Mouse (Mus musculus) midbrain, embryonic 14.5 days (tissue): ENCODE measurements around the gene Mlycd. TPM values are rescaled to one million over a fixed set of nuclear protein-coding genes. Genes with fewer than 3 reads are reported as not detected.

Experiments
- ATAC-seq: fragments of 200-750 bp; cut with Nextera tagmentation; 2 replicates; pipeline ENCODE4 v1.8.0; 2017; ENCODE audit warnings: moderate number of reproducible peaks, moderate library complexity; ENCODE audit not compliant: low FRiP score, low TSS enrichment
- DNase-seq: peaks from one replicate; pipeline ENCODE4 v3.0.0-alpha.2; 2015
- H3K27ac ChIP-seq: fragments of 300-500 bp; sonication (generic); replicated peaks from 2 replicates; pipeline ENCODE4 v1.5.1; 2014; ENCODE audit warnings: mild to moderate bottlenecking, low read depth, low read length, moderate library complexity
- H3K27me3 ChIP-seq: fragments of 300-500 bp; sonication (generic); 2 replicates; pipeline ENCODE4 v1.6.1; 2014; ENCODE audit warnings: low read length, control low read depth, mixed read lengths; ENCODE audit not compliant: control insufficient read depth, insufficient read depth
- H3K36me3 ChIP-seq: fragments of 300-500 bp; sonication (generic); 2 replicates; pipeline ENCODE4 v1.6.1; 2014; ENCODE audit warnings: low read length, control low read depth; ENCODE audit not compliant: control insufficient read depth, insufficient read depth
- H3K4me1 ChIP-seq: fragments of 300-500 bp; sonication (generic); 2 replicates; pipeline ENCODE4 v1.6.1; 2014; ENCODE audit warnings: mild to moderate bottlenecking, antibody characterized with exemption, low read length, control low read depth; ENCODE audit not compliant: control insufficient read depth, insufficient read depth
- H3K4me2 ChIP-seq: fragments of 300-500 bp; sonication (generic); 2 replicates; pipeline ENCODE4 v1.6.1; 2014; ENCODE audit warnings: mild to moderate bottlenecking, low read length, moderate library complexity
- H3K4me3 ChIP-seq: fragments of 300-500 bp; sonication (generic); replicated peaks from 2 replicates; pipeline ENCODE4 v1.5.1; 2014; ENCODE audit warnings: low read depth, low read length
- H3K9ac ChIP-seq: fragments of 300-500 bp; sonication (generic); replicated peaks from 2 replicates; pipeline ENCODE4 v1.6.1; 2014; ENCODE audit warnings: mild to moderate bottlenecking, low read length, moderate library complexity
- H3K9me3 ChIP-seq: fragments of 300-500 bp; sonication (generic); 2 replicates; pipeline ENCODE4 v1.6.1; 2016; ENCODE audit warnings: low read length, control low read depth, mixed read lengths; ENCODE audit not compliant: control insufficient read depth
- WGBS: fragments of 180-500 bp; shearing (Covaris S2); extraction: QIAGEN DNeasy Blood & Tissue Kit; methylation state at CpG from one replicate; pipeline ENCODE4 v1.1.7; 2014; 5-methylcytosine and 5-hydroxymethylcytosine counted together
- polyA plus RNA-seq: library from polyadenylated mRNA; unstranded; fragments of >200 nt; fragmentation: Nextera tagmentation; extraction: Ambion mirVana; gene quantifications from 2 replicates; pipeline ENCODE4 v1.2.1, GENCODE M21; 2014

The Mlycd gene
- polyA plus RNA-seq, 1 experiment from 2014 or later = 17.6 TPM

DNA sequence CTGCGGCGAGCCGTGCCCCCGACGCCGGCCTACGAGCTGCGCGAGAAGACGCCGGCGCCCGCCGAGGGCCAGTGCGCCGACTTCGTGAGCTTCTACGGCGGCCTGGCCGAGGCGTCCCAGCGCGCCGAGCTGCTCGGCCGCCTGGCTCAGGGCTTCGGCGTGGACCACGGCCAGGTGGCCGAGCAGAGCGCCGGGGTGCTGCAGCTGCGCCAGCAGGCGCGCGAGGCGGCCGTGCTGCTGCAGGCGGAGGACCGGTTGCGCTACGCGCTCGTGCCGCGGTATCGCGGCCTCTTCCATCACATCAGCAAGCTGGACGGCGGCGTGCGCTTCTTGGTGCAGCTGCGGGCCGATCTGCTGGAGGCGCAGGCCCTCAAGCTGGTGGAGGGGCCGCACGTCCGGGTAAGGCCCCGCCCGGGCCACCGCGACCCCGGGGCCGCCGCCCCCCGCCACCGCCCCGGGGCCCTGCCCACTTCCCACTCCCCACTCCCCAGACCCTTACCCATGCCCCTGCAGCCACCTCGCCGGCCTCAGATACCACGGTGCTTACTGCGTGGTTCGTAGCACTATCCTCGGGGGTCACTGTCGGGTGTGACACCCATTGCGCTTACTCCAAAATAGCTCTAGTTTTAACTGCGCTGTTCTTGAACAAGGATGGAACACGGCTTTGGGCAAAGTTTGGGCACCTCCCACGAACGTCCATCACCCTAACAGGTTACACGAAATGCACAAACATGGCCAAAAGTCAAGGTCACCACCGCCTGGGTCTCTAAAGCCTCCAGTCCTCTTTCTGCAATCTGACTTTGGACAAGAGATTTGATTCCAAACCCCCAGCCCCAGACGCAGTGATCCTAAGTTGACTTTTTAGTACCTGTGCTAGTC, 633 bp downstream of the Mlycd start:
- Histone ChIP-seq H3K36me3 (no peaks in the 10 kb centered on the region), H3K4me3 (peak overlapping the region; percentile 86), H3K9ac (peak overlapping the region; percentile 87), H3K4me2 (peak overlapping the region; percentile 90), H3K9me3 (no peaks in the 10 kb centered on the region), H3K27ac (peak overlapping the region; percentile 91), H3K27me3 (no peaks in the 10 kb centered on the region), H3K4me1 (peaks cover 9% of the 10 kb centered on the region; the same call in 1 of the 2 replicates)
- WGBS = 6% methylated on average over 79 of the region's 83 CpGs
- peak; percentile 76 for ATAC-seq
- no peak for DNase-seq

DNA sequence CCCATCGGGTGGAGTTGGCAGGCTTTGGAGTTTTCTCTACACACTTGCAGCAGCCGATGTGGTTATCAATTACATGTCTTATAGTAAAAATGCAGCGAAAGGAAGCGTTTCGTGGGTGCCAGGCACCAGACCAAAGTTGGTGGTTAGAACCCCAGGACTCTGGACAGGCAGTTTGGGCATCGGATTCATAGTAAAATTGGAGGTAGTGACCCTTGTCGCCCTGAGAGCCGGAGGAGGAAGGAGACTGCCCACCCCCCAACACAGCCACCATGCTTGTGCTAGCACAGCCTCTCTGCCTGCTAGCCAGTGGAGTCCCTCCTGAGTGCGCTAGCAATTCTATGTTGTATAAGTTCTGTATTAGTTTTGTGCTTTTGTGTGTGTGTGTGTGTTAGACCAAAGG, 3.9 kb downstream of the Mlycd start:
- WGBS = 80% methylated on average over 9 of the region's 9 CpGs
- DNase-seq = no peak

DNA sequence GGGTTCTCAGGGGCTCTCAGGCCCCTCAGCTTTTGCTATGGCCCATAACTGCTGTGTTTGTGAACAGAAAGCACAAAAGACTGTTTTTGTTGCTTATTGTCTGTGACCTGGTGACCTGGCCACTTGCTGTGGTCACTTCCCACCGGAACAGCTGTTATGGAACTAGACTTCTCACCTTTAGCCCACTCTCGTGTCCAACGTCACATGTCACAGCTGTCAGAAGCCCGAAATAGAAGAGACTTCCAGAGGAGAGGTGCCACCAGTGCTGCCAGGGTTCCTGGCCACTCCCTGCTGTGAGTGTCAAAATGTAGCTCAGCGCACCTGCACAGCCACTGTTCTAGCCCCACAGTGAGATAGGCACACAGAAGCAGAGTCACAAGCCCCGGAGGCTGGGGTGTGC, 4.6 kb downstream of the Mlycd start:
- no peak overlapping the region for H3K9ac ChIP-seq
- ATAC-seq (no peak), DNase-seq (no peak)
- H3K27ac ChIP-seq = no peak overlapping the region
- 85% methylated on average over 6 of the region's 6 CpGs for WGBS
- H3K27me3 ChIP-seq = no peaks in the 10 kb centered on the region
- no peak overlapping the region for H3K4me2 ChIP-seq
- H3K36me3 ChIP-seq = peaks cover 16% of the 10 kb centered on the region
- H3K4me1 ChIP-seq = peaks cover 6% of the 10 kb centered on the region; the same call in 1 of the 2 replicates
- H3K9me3 ChIP-seq = no peaks in the 10 kb centered on the region
- H3K4me3 ChIP-seq = no peak overlapping the region

More for the DNA sequence above, 3.9 kb downstream of the Mlycd start:
- H3K4me1 ChIP-seq = peaks cover 9% of the 10 kb centered on the region; the same call in 1 of the 2 replicates
- H3K27me3 ChIP-seq = no peaks in the 10 kb centered on the region
- H3K27ac ChIP-seq = no peak overlapping the region
- H3K9me3 ChIP-seq = no peaks in the 10 kb centered on the region
- no peak for ATAC-seq
- peaks cover 11% of the 10 kb centered on the region for H3K36me3 ChIP-seq
- no peak overlapping the region for H3K4me3 ChIP-seq
- H3K9ac ChIP-seq = no peak overlapping the region
- no peak overlapping the region for H3K4me2 ChIP-seq

DNA sequence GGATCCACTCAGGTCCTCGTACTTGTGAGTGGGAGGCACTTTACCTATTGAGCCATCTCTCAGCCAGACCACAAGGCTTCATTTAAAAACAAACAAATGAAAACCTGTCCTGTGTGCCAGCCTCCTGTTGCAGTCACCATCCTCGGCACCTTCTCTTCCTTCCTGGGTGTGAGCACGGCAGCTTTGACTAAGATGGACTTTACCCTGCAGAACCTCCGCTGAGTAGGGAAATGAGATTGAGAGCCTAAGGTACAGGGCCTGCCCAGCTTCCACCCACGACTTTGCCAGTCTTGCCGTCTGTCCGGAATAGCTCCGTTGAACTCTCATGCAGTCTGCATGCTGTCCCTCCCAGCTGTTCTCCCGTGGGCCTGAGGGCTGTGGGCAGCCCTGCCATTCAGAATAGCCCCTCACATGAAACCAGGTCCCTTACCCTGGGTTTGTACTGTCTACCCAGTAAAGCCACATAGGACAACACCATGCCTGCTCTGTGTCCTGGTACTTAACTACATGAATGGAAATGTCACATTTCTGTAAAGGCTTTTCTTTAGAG, 5.5 kb downstream of the Mlycd start:
- H3K9ac ChIP-seq = no peak overlapping the region
- H3K9me3 ChIP-seq = no peaks in the 10 kb centered on the region
- no peak overlapping the region for H3K4me3 ChIP-seq
- WGBS = 89% methylated on average over 9 of the region's 9 CpGs
- H3K4me1 ChIP-seq = peaks cover 5% of the 10 kb centered on the region; the same call in 1 of the 2 replicates
- peaks cover 23% of the 10 kb centered on the region for H3K36me3 ChIP-seq
- no peak for DNase-seq
- ATAC-seq = no peak
- no peak overlapping the region for H3K27ac ChIP-seq
- H3K4me2 ChIP-seq = no peak overlapping the region
- no peaks in the 10 kb centered on the region for H3K27me3 ChIP-seq

DNA sequence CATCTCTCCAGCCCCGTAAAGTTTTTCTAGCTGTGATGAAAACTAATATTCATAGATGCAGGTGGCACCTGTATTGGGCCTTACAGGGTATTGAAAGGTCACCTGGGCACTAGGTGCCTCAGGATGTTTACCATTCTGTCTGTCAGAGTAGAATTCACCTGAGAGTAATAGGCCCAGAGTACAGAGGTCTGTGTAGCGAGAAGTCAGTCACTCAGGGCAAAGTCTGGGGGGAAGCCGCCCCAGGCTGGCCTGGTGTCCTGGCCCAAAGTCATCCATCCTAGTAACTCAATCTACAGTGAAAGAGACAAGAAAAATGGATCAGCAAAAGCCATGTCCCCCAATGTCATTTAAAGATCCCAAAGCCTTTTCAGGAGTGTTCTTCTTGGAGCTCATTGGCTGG, 6.2 kb downstream of the Mlycd start:
- Histone ChIP-seq H3K4me2 (no peak overlapping the region), H3K27ac (no peak overlapping the region), H3K9me3 (no peaks in the 10 kb centered on the region), H3K9ac (no peak overlapping the region), H3K36me3 (peaks cover 28% of the 10 kb centered on the region), H3K4me3 (no peak overlapping the region), H3K27me3 (no peaks in the 10 kb centered on the region), H3K4me1 (no peaks in the 10 kb centered on the region)
- DNase-seq (no peak), ATAC-seq (no peak)
- WGBS = 91% methylated on average over 3 of the region's 3 CpGs

DNA sequence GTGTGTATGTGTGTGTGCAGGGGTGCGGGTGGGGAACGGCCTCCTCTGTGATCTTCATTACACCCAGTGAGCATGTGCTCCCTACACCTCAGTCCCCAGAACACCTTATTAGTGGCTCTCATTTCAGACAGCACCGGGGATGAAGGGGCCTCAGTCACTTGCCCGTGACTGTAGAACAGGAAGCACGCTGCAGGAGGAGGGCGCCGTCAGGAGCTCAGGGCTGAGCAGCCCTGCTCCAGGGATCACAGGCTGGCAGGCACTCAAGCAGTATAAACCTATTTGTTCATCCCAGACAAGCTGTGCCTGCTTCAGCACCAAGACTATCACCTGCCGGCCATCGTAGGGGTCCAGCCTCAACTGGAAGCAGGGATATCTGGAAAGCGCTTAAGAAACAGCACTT, 9.2 kb downstream of the Mlycd start:
- peaks cover 49% of the 10 kb centered on the region for H3K36me3 ChIP-seq
- WGBS = 71% methylated on average over 10 of the region's 10 CpGs

DNA sequence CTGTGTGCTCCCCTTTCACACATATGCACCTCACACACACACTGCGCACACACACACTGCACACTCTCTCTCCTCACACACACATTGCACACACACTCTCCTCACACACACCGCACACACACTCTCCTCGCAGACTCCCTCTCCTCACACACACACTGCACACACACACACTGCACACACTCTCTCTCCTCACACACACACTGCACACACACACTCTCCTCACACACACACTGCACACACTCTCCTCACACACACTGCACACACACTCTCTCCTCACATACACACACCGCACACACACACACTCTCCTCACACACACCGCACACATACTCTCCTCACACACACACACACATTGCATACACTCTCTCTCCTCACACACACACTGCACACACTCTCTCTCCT, 10.0 kb downstream of the Mlycd start:
- no peaks in the 10 kb centered on the region for H3K9me3 ChIP-seq
- 97% methylated on average over 5 of the region's 5 CpGs for WGBS
- no peak overlapping the region for H3K4me3 ChIP-seq
- H3K4me1 ChIP-seq = no peaks in the 10 kb centered on the region
- H3K9ac ChIP-seq = no peak overlapping the region
- H3K27me3 ChIP-seq = no peaks in the 10 kb centered on the region
- DNase-seq (no peak), ATAC-seq (no peak)
- peaks cover 56% of the 10 kb centered on the region for H3K36me3 ChIP-seq
- no peak overlapping the region for H3K27ac ChIP-seq
- no peak overlapping the region for H3K4me2 ChIP-seq

More for the DNA sequence above, 9.2 kb downstream of the Mlycd start:
- no peaks in the 10 kb centered on the region for H3K27me3 ChIP-seq
- no peak overlapping the region for H3K9ac ChIP-seq
- no peaks in the 10 kb centered on the region for H3K9me3 ChIP-seq
- ATAC-seq (no peak), DNase-seq (no peak)
- no peak overlapping the region for H3K27ac ChIP-seq
- no peak overlapping the region for H3K4me3 ChIP-seq
- H3K4me1 ChIP-seq = no peaks in the 10 kb centered on the region
- no peak overlapping the region for H3K4me2 ChIP-seq

DNA sequence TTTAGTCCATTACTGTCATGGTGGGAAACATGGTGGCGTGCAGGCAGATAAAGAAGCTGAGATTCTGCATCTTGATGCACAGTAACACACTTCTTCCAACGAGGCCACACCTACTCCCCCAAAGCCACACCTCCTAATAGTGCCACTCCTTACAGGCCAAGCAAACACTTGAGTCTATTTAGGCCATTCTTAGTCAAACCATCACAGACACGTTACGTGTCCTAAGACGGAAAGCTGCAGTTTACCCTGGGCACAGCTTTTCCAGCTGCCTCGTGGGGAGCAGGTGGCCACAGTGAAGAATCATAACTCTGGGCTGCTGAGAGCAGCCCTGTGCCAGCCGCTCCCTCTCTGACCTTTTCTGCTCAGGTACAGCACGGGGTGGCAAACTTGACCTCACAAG, 13.6 kb downstream of the Mlycd start:
- Histone ChIP-seq H3K36me3 (peaks cover 62% of the 10 kb centered on the region), H3K27me3 (no peaks in the 10 kb centered on the region), H3K9ac (no peak overlapping the region), H3K27ac (no peak overlapping the region), H3K4me1 (no peaks in the 10 kb centered on the region), H3K9me3 (no peaks in the 10 kb centered on the region), H3K4me3 (no peak overlapping the region), H3K4me2 (no peak overlapping the region)
- 85% methylated on average over 8 of the region's 8 CpGs for WGBS
- ATAC-seq (no peak), DNase-seq (no peak)
